Mouse (Mus musculus): ENCODE results near the gene Ranbp10. TPM values are rescaled to one million over a fixed set of nuclear protein-coding genes. Genes with fewer than 3 reads are reported as not detected.
A peak's percentile ranks its signal among the peaks of the same experiment; 100 is the strongest.

Gene Ranbp10
- polyA plus RNA-seq, 1 experiment = 18.4 TPM

DNA sequence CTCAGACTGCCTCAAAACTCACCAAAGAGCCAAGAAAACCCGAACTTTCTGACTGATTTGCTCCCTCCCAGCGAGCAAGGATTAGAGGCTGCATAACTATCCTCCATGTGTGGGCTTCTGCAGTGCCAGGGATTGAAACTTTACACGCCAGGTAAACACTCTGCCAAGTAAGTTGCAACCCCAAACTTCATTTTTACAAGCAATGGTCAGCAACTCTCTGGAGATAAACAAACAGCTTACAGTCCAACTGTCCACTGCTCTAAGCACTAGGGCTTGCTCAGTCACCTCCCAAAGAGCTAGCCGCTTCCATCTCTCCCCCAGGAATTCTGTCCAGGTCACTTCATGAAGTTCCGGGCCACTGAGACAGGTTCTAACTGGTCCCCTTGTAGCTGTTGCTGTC, 28.7 kb downstream of the Ranbp10 start:
- TF ChIP-seq POLR2A (IDR thresholded peaks at IDR 0.05; ENCODE audit: low read depth, low read length) (no peak), CTCF (IDR thresholded peaks at IDR 0.05; ENCODE audit: borderline replicate concordance, insufficient read depth, low read length) (no peak)
- Histone ChIP-seq H3K4me3 (ENCODE audit: insufficient read depth, low read length) (no peak overlapping the region), H3K27ac (ENCODE audit: insufficient read depth, low read length) (no peak overlapping the region), H3K4me1 (ENCODE audit: control insufficient read depth, insufficient read depth, low read length) (peaks cover 10% of the 10 kb centered on the region; the same call in 1 of the 2 replicates)

DNA sequence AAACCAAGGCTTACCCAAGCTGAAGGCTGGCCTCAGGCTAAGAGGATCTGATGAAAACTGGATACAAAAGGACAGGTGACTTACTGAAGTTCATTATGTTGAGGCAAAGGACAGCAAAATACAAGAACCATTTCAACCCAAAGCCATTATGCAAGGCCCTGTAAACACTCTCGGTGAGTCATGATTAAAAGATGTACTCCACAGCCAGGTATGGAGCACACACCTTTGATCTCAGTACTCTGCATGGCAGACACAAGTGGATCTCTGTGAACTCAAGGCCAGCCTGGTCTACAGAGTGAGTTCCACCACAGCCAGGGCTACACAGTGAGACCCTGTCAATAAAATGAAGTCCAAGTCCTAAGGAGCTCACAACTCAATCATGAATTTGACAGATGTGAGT, 31.4 kb downstream of the Ranbp10 start:
- Histone ChIP-seq H3K27ac (ENCODE audit: insufficient read depth, low read length) (no peak overlapping the region), H3K4me3 (ENCODE audit: insufficient read depth, low read length) (no peak overlapping the region), H3K4me1 (ENCODE audit: control insufficient read depth, insufficient read depth, low read length) (peaks cover 10% of the 10 kb centered on the region; the same call in 1 of the 2 replicates)
- TF ChIP-seq POLR2A (IDR thresholded peaks at IDR 0.05; ENCODE audit: low read depth, low read length) (no peak), CTCF (IDR thresholded peaks at IDR 0.05; ENCODE audit: borderline replicate concordance, insufficient read depth, low read length) (no peak)

DNA sequence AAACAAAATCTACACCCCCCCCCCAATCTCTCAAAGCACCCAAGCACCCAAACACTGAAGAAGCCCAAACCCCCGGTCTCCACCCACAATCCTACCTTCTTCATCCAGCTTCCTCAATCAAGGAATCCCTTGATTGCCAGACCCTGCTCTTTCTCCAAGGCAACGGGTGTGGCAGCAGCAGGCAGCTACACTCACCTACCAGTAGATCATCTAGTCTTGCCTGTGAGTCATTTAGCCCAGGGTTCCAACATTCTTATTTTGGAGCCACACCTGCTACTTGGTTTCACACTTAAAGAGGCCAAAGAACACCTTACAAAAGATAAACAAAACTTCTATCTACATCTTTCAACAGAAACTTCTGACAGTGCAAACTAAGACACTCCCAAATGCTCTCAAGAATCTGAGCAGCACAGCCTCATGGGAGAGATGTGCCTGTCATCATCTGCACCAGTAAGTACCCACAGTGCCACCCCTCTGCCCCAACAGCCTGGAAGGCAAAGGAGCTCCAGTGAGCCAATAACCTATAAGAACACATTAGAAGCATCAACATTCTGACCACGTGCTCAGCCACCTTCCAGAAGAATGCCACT, 33.0 kb downstream of the Ranbp10 start:
- H3K27ac ChIP-seq (ENCODE audit: insufficient read depth, low read length) = no peak overlapping the region
- H3K4me3 ChIP-seq (ENCODE audit: insufficient read depth, low read length) = no peak overlapping the region
- H3K4me1 ChIP-seq (ENCODE audit: control insufficient read depth, insufficient read depth, low read length) = peaks cover 18% of the 10 kb centered on the region
- TF ChIP-seq CTCF (IDR thresholded peaks at IDR 0.05; ENCODE audit: borderline replicate concordance, insufficient read depth, low read length) (no peak), POLR2A (IDR thresholded peaks at IDR 0.05; ENCODE audit: low read depth, low read length) (no peak)

DNA sequence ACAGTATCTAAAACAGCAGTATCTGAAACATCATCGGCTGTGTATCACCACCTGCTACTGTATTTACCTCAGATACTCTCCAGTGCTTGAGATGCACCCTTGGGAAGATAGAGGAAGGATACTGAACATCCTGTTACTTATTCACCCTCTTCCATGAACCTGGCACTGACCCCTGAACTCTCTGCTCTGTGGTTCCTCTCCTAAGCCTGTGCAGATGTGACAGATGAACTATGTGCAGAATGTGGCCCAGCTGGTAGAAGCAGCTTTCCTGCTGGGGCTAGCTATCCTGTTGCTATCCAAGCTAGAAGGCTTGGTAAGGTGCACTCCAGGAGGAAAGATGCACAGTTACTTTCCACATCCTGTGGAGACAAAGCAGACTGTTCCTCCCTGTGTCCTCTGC, 33.8 kb downstream of the Ranbp10 start:
- H3K27ac ChIP-seq (ENCODE audit: insufficient read depth, low read length) = no peak overlapping the region
- TF ChIP-seq POLR2A (IDR thresholded peaks at IDR 0.05; ENCODE audit: low read depth, low read length) = no peak
- TF ChIP-seq CTCF (IDR thresholded peaks at IDR 0.05; ENCODE audit: borderline replicate concordance, insufficient read depth, low read length) = no peak

DNA sequence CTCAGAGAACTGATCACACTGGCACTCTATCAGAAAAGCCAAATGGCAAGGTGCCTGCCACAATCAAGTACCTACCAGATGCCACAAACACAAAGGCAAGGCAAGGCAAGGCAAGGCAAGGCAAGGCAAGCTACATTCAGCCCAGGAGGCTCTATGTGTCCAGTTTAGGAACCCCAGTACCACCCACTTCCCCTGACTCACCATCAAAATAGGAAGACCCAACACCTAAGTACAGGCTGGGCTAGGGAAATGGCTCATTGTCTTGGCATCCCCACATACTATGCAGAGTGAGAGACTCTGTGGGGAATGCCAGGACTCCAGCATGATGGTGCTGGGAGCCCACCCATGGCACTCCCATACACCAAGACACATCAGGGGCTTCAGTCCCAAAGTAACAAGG, 37.5 kb downstream of the Ranbp10 start:
- Histone ChIP-seq H3K4me1 (ENCODE audit: control insufficient read depth, insufficient read depth, low read length) (peaks cover 15% of the 10 kb centered on the region; the same call in 1 of the 2 replicates), H3K27ac (ENCODE audit: insufficient read depth, low read length) (peak overlapping the region; percentile 12; the same call in 1 of the 2 replicates), H3K4me3 (ENCODE audit: insufficient read depth, low read length) (no peak overlapping the region)
- no peak for TF ChIP-seq CTCF (IDR thresholded peaks at IDR 0.05; ENCODE audit: borderline replicate concordance, insufficient read depth, low read length)

More for the DNA sequence above, 33.8 kb downstream of the Ranbp10 start:
- H3K4me3 ChIP-seq (ENCODE audit: insufficient read depth, low read length) = no peak overlapping the region
- peaks cover 15% of the 10 kb centered on the region; the same call in 1 of the 2 replicates for H3K4me1 ChIP-seq (ENCODE audit: control insufficient read depth, insufficient read depth, low read length)

DNA sequence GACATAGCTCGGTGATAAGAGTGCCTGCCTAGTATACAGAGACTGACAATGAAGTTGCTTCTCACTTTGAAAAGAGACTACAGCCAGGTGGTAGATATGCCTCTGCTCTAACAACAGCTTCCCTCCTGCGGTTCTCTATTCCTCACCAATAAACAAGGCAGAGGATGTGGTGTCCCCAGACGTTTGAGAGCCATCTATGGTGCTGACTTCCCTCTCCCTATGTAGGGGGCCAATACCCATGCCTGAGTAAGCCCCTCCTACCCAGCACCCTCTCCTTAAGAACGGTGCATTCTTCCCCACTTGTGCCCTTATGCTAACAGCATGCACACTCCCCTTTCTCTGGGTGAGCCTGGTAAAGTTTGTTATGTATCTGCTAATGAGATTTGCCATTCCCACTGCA, 38.2 kb downstream of the Ranbp10 start:
- TF ChIP-seq POLR2A (IDR thresholded peaks at IDR 0.05; ENCODE audit: low read depth, low read length) (no peak), CTCF (IDR thresholded peaks at IDR 0.05; ENCODE audit: borderline replicate concordance, insufficient read depth, low read length) (no peak)
- peaks cover 12% of the 10 kb centered on the region; the same call in 1 of the 2 replicates for H3K4me1 ChIP-seq (ENCODE audit: control insufficient read depth, insufficient read depth, low read length)
- no peak overlapping the region for H3K4me3 ChIP-seq (ENCODE audit: insufficient read depth, low read length)
- H3K27ac ChIP-seq (ENCODE audit: insufficient read depth, low read length) = no peak overlapping the region

DNA sequence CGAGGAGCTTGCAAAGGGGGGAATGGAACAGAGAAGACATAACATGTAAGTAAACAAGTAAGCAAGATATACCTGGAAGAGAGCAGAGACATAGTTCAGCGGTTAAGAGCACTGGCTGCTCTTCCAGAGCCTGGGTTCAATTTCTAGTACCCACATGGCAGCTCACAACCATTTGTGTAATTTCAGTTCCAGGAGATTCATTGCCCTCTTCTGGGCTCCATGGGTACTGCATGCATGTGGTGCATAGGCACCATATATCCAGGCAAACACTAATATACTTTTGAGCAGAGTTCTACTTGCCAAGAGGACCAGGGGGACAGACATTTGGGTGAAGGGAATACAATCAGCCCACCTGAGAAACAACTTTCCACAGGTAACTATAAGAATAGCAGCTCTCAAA, 38.9 kb downstream of the Ranbp10 start:
- H3K27ac ChIP-seq (ENCODE audit: insufficient read depth, low read length) = no peak overlapping the region
- no peak for TF ChIP-seq CTCF (IDR thresholded peaks at IDR 0.05; ENCODE audit: borderline replicate concordance, insufficient read depth, low read length)
- TF ChIP-seq POLR2A (IDR thresholded peaks at IDR 0.05; ENCODE audit: low read depth, low read length) = no peak
- H3K4me3 ChIP-seq (ENCODE audit: insufficient read depth, low read length) = no peak overlapping the region
- peaks cover 12% of the 10 kb centered on the region; the same call in 1 of the 2 replicates for H3K4me1 ChIP-seq (ENCODE audit: control insufficient read depth, insufficient read depth, low read length)

DNA sequence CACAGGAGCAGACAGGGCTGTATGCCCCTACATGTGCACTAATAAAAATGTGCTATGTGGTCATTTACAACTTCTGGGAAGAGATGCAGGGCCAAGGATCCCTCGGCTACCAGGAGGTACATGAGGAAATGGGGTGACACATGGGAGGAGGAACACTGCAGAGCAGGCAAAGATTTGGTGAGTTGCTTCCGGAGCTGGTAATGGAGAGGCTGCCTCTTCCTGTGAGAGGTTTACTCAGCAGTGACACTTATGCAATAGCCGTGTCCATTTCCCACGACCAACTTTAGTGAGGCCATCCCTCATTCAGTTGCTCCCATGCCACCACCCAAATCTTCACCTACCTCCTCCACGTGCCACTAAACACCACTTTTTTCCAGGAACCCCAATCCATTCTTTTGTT, 46.9 kb downstream of the Ranbp10 start:
- Histone ChIP-seq H3K4me3 (ENCODE audit: insufficient read depth, low read length) (no peak overlapping the region), H3K27ac (ENCODE audit: insufficient read depth, low read length) (no peak overlapping the region), H3K4me1 (ENCODE audit: control insufficient read depth, insufficient read depth, low read length) (no peaks in the 10 kb centered on the region)
- TF ChIP-seq CTCF (IDR thresholded peaks at IDR 0.05; ENCODE audit: borderline replicate concordance, insufficient read depth, low read length) (no peak), POLR2A (IDR thresholded peaks at IDR 0.05; ENCODE audit: low read depth, low read length) (no peak)

DNA sequence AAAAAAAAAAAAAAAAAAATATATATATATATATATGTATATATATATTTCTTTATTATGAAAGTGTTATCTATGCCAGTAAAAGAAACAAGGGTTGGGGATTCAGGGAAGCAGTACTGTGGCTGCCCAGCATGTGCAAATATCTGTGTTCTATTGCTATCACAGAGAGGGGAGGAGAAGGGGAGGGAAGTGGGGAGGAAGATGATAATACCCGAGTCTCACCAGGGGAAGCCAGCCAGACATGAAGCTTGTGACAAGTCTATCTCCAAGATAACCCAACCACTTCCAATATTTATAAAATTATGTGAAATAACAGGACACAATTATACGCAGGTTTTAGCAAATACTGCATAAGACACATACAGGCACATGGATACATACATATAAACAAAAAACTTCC, 49.3 kb downstream of the Ranbp10 start:
- Histone ChIP-seq H3K27ac (ENCODE audit: insufficient read depth, low read length) (no peak overlapping the region), H3K4me1 (ENCODE audit: control insufficient read depth, insufficient read depth, low read length) (no peaks in the 10 kb centered on the region), H3K4me3 (ENCODE audit: insufficient read depth, low read length) (no peak overlapping the region)
- TF ChIP-seq CTCF (IDR thresholded peaks at IDR 0.05; ENCODE audit: borderline replicate concordance, insufficient read depth, low read length) (no peak), POLR2A (IDR thresholded peaks at IDR 0.05; ENCODE audit: low read depth, low read length) (no peak)

DNA sequence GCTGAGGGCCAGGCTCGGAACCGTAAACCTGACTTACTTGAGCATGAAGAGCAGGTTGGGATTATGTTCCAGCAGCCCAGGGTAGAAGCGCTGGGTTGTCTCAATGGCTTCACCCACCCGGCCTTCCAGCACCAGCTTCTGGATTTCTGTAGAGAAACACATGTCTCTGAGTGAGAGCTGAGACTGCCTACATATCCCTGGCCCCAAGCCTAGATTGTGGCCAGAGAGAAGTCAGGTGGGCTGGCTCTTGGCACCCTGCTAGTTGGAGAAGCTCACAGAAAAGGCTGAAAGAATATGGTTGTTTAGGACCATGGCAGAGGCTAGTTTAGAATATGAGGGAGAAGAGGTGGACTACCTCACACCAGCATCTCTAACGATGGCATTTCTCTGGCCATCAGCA, 52.7 kb downstream of the Ranbp10 start:
- Histone ChIP-seq H3K4me1 (ENCODE audit: control insufficient read depth, insufficient read depth, low read length) (no peaks in the 10 kb centered on the region), H3K27ac (ENCODE audit: insufficient read depth, low read length) (no peak overlapping the region), H3K4me3 (ENCODE audit: insufficient read depth, low read length) (no peak overlapping the region)
- no peak for TF ChIP-seq POLR2A (IDR thresholded peaks at IDR 0.05; ENCODE audit: low read depth, low read length)
